Mouse (Mus musculus): ENCODE data around the gene Pole3.
"Not testable (repeated sequence)": the region's sequence is repeated elsewhere in the genome, so short reads cannot be mapped to it uniquely, and the experiment has no call there.

The Pole3 gene

DNA sequence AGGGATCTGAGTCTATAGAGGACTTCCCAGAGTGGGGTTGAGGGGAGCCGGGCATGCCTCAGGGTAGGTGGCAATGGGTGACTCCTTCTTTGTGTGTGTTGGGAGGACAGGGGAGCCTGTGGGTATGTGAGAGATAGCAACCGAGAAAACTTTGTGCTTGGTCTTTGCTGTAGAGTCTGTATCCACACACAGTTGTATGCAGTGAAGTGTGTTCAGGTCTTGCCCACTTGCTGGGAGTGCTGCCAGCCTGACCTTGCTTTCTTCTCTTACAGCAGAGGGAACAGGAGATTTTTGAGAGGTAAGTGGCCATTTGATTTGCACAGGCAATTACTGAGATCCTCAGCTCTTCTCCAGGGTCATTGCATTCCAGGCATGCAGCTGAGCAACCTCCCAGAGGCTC lies 37.0 kb downstream of the Pole3 start:
- no peak for DNase-seq (ENCODE audit: low read depth, low spot score)

DNA sequence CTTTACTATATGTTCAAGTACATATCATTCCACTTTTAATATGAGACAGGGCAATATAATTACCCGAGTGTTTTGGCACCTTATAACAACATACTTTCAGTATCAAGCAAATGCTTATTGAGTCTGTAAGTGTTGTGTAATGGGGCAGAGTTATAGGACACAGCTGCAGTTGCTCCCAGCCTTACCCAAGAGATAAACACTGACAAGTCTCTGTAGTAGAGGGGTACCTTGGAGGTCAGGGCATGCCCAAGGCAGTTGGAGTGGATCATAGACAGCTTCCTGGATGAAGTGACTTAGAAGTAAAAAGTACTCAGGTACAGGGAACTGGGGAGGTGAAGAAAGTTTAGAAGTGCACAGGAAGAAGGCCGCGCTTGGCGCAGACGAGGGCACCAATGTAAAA lies 37.7 kb downstream of the Pole3 start:
- DNase-seq (ENCODE audit: low read depth, low spot score), result no peak

DNA sequence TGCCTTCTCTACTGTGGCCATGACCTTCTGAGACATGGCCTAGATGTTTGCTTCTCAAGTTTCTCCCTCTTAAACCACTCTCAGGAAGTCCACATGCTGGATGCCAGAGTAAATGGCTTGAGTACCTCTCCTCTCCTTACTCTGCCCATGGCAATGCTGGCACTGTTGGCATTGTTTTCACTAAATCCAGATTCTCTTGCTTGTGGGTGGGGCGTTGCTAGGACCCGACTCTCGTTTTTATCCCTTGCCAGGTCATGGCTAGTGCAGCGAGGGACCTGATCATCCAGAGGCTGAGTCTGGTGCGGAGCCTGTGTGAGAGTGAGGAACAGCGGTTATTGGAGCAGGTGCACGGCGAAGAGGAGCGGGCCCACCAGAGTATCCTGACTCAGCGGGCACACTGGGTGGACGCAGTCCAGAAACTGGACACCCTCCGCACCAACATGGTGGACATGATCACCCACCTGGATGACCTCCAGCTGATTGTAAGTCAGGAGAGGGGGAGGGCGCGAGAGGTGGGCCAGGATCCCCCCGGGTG lies 38.6 kb downstream of the Pole3 start:
- no peak for DNase-seq (ENCODE audit: low read depth, low spot score)

GRCm38 (mm10) chr4:62485450-62486161 lies 39.3 kb downstream of the Pole3 start:
- DNase-seq (ENCODE audit: low read depth, low spot score), result no peak

DNA sequence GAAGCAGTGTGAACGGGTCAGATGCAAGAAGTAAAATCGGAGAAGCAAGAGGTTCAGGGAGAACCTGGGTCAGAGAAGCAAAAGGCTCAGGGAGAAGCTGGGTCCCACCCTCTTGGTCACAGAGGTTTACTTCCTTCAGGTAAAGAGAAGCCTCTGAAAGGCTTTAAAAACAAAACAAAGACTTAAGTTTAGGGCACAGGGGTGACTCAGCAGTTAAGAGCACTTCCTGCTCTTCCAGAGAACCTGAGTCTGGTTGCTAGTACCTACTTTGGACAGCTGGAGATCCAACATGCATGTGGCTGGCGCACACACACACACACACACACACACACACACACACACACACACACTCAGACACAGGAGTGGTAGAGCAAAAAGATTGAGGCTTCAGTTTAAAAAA lies 39.9 kb downstream of the Pole3 start:
- DNase-seq (ENCODE audit: low read depth, low spot score), result no peak

DNA sequence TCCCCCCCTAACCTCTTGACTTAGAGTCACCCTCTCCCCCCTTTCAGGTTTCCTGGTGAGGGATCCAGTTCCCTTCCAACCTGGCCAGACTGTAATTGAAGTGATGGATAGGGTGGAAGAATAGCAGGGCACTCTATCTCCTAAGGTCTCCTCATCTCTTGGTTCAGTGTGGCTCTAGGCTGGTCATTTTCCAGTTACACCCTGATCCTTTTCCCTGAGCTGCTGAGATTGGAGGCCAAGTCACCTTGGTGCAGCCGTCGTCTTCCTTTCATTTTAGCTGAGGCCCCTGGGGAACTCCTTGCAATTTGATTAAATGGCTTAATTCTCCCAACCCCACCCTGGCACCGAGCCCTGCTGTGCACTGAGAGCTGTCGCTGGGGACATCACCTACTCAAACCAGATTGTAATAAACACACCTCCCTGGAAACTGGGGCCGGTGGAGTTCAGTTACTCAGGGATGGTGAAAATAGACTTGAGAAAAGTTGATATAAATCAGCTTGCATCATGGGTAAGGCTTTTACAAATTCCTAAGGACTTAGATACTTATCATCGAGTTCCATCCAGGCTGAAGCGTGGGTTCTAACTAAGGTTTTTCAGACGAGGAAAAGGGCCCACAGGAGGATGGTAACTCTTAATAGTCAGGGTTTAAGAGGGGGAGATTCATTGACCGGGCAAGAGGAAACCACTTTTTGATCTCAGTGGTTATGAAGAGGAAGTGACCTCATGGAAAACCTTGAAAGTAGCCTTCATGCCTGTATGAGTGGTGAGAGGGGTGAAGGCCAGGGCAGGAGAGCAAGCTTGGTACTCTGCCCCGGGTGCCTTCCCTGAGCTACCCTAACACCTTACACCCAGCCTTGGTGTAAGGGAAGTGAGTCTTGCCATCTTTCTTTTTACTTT lies 43.9 kb downstream of the Pole3 start:
- DNase-seq (ENCODE audit: low read depth, low spot score), result peak; percentile 11

DNA sequence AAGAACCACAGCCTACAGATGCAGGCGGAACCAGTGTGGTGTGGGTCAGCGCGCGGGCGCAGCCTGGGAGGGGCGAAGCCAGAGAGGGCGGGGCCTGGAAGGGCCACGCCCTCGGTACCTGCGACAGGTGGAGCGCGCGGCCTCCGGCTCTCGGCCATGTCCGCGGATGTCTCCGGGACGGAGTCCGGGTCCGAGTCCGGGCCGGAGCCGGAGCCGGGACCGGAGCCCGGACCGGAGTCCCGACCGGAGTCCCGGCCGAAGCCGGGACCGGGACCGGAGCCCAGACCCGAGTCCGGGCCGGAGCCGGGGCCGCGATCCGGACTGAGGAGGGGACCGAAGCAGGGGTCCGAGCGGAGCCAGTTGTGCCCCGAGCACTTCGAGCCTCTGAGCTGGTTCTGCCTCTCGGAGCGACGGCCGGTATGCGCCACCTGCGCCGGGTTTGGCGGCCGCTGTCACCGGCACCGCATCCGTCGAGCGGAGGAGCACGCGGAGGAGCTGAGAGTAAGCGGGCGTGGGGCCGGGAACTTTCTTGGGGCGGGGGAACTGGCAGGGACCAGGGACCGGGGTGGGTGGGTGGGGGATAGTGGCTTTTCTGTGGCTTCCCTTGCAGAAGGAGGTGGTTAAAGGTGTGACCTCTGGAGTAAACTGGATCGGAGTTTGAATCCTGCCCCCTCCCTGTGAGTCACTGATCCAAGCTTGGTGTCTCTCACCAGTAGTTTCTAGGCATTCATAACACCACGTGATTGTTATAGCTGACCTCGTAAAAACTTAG lies 44.7 kb downstream of the Pole3 start, which contains the start of gene Bspry:
TSS of gene Bspry (plus strand) at position 117 of the 772 bp plus-strand sequence.
- DNase-seq (ENCODE audit: low read depth, low spot score), result peak; percentile 80

DNA sequence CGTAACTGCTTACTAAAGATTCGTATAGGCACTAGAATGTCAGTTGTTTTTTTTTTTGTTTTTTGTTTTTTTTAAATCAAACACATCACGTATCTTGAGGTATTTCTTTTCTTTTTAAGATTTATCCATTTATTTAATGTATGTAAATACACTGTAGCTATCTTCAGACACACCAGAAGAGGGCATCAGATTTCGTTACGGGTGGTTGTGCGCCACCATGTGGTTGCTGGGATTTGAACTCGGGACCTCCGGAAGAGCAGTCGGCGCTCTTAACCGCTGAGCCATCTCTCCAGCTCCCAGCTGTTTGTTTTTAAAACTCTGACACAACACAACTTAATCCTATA lies 45.3 kb downstream of the Pole3 start:
- not testable (repeated sequence) for DNase-seq (ENCODE audit: low read depth, low spot score)

- no peak for DNase-seq (ENCODE audit: low read depth, low spot score)
Observed at GRCm38 (mm10) chr4:62477542-62478244, 47.2 kb downstream of the Pole3 start.

GRCm38 (mm10) chr4:62475793-62476192 lies 49.1 kb downstream of the Pole3 start:
- DNase-seq (ENCODE audit: low read depth, low spot score), result no peak

- DNase-seq (ENCODE audit: low read depth, low spot score), result no peak
Observed at GRCm38 (mm10) chr4:62475131-62475530, 49.7 kb downstream of the Pole3 start.

All from ZHBTc4 (cell line).